Mouse (Mus musculus): Measurements from ENCODE around the gene Cdk14.

Gene Cdk14

GRCm38 (mm10) chr5:4834819-4835480, 585.2 kb downstream of the Cdk14 start:
- DNase-seq = no peak

- DNase-seq = no peak
Measured at GRCm38 (mm10) chr5:4833940-4834339, 586.2 kb downstream of the Cdk14 start.

- no peak for DNase-seq
Measured at GRCm38 (mm10) chr5:4826886-4827285, 593.2 kb downstream of the Cdk14 start.

GRCm38 (mm10) chr5:4825951-4826350, 594.2 kb downstream of the Cdk14 start:
- DNase-seq = no peak

GRCm38 (mm10) chr5:4825076-4825475, 595.0 kb downstream of the Cdk14 start:
- DNase-seq = no peak

- no peak for DNase-seq
Measured at GRCm38 (mm10) chr5:4824171-4824570, 595.9 kb downstream of the Cdk14 start.

GRCm38 (mm10) chr5:4822041-4822440, 598.1 kb downstream of the Cdk14 start:
- no peak for DNase-seq

GRCm38 (mm10) chr5:4821368-4821771, 598.7 kb downstream of the Cdk14 start:
- no peak for DNase-seq

- DNase-seq = no peak
Measured at GRCm38 (mm10) chr5:4816981-4817380, 603.1 kb downstream of the Cdk14 start.

GRCm38 (mm10) chr5:4814465-4815204, 605.5 kb downstream of the Cdk14 start:
- no peak for DNase-seq

- no peak for DNase-seq
Measured at GRCm38 (mm10) chr5:4813357-4813756, 606.8 kb downstream of the Cdk14 start.

GRCm38 (mm10) chr5:4812036-4812729, 607.9 kb downstream of the Cdk14 start:
- DNase-seq = no peak

- no peak for DNase-seq
Measured at GRCm38 (mm10) chr5:4805228-4805627, 614.9 kb downstream of the Cdk14 start.

GRCm38 (mm10) chr5:4803708-4804107, 616.4 kb downstream of the Cdk14 start:
- no peak for DNase-seq

- DNase-seq = no peak
Measured at GRCm38 (mm10) chr5:4801971-4802370, 618.1 kb downstream of the Cdk14 start.

- DNase-seq = no peak
Measured at GRCm38 (mm10) chr5:4801096-4801850, 618.8 kb downstream of the Cdk14 start.

- DNase-seq = no peak
Measured at GRCm38 (mm10) chr5:4791219-4791618, 628.9 kb downstream of the Cdk14 start.

- no peak for DNase-seq
Measured at GRCm38 (mm10) chr5:4790265-4790664, 629.8 kb downstream of the Cdk14 start.

GRCm38 (mm10) chr5:4788484-4788883, 631.6 kb downstream of the Cdk14 start:
- no peak for DNase-seq

GRCm38 (mm10) chr5:4786816-4787215, 633.3 kb downstream of the Cdk14 start:
- no peak for DNase-seq

GRCm38 (mm10) chr5:4778274-4778673, 641.8 kb downstream of the Cdk14 start:
- DNase-seq = no peak

- DNase-seq = no peak
Measured at GRCm38 (mm10) chr5:4776495-4776894, 643.6 kb downstream of the Cdk14 start.

Measured in thymus, adult 18-20 months (tissue).